Mouse (Mus musculus) cortical plate, adult 2 months (tissue): ENCODE results near the gene Myef2.

ENCODE experiments used
- CTCF ChIP-seq: fragments of 200-500 bp; IDR thresholded peaks from 2 replicates; pipeline ENCODE4 v1.5.1; 2011; ENCODE audit warnings: mild to moderate bottlenecking, control low read depth, low read length; ENCODE audit not compliant: insufficient read depth; ENCODE audit errors: extremely low read depth
- POLR2A ChIP-seq: fragments of 200-500 bp; IDR thresholded peaks from 2 replicates; pipeline ENCODE4 v1.6.1; 2011; ENCODE audit warnings: mild to moderate bottlenecking, low read length, control low read depth; ENCODE audit not compliant: insufficient read depth; ENCODE audit errors: extremely low read depth

DNA sequence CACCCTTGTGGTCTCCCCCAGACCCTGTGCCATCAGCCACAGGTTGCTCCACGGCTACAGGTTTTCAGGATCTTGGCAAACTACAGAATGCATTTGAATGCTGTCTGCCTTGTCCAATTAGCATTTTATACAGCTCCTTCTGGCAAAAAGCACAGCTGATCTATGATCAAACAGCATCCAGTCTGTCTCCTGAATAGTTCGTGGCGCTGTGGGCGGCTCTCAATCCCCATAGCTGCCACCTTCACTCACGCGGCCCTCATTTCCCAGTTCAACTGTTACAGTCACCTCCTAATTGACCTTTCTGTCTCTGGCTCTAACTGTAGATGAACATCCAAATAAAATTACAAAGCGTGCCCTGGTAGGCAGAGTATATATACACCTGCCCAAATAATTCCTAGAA lies 56.1 kb downstream of the Myef2 start:
- no peak for TF ChIP-seq POLR2A
- TF ChIP-seq CTCF = no peak
